ENCODE assay signal across 10 mouse cellular contexts in genomic region chr19:33268044-33268443, GRCm38 (mm10).
DNase-seq lines count a peak whose midpoint lies in the region; ATAC-seq and TF ChIP-seq lines count a peak whose summit lies in the region.
"Had no signal": no experiment of that assay in that cellular context is flagged by ENCODE, and none has a peak within 500 bp of the region (broad histone marks: within the 10 kb centered on the region; RNA-seq: fewer than 3 reads in every experiment).

No protein-coding gene starts in this region.

- no peaks in the 10 kb centered on the region for H3K27me3 ChIP-seq in kidney, adult 2 months (replicated peaks; ENCODE audit: control insufficient read depth, insufficient read depth, low read length)
- no peaks in the 10 kb centered on the region for H3K27me3 ChIP-seq in kidney, embryonic 15.5 days
- no peaks in the 10 kb centered on the region for H3K27me3 ChIP-seq in spleen, adult 2 months (ENCODE audit: control insufficient read depth, insufficient read depth, low read length)
- H3K27me3 ChIP-seq in hindbrain, embryonic 14.5 days (ENCODE audit: control insufficient read depth, insufficient read depth, low read length), result no peaks in the 10 kb centered on the region
- H3K27me3 ChIP-seq in hindbrain, embryonic 13.5 days, result no peaks in the 10 kb centered on the region
- H3K27me3 ChIP-seq: embryonic facial prominence, embryonic 12.5 days had no signal

- ATAC-seq in kidney, embryonic 15.5 days (replicated peaks; ENCODE audit: low FRiP score), result no peak
- ATAC-seq in hindbrain, embryonic 14.5 days (ENCODE audit: low FRiP score), result no peak
- ATAC-seq in hindbrain, embryonic 13.5 days (ENCODE audit: low FRiP score), result no peak

- no peak overlapping the region for H3K9ac ChIP-seq in kidney, embryonic 15.5 days
- no peak overlapping the region for H3K9ac ChIP-seq in hindbrain, embryonic 14.5 days
- H3K9ac ChIP-seq in hindbrain, embryonic 13.5 days, result no peak overlapping the region
- H3K9ac ChIP-seq: embryonic facial prominence, embryonic 12.5 days; limb, embryonic 12.5 days had no signal

- peak; percentile 49 for TF ChIP-seq CTCF in kidney, adult 2 months (conservative IDR thresholded peaks at IDR 0.05; ENCODE audit: insufficient read depth, insufficient read length, low read depth, low read length)
- peak; percentile 54; the same call in 1 of the 2 replicates for TF ChIP-seq CTCF in spleen, adult 2 months (IDR thresholded peaks at IDR 0.05; ENCODE audit: extremely low read depth, insufficient read depth, insufficient read length, insufficient replicate concordance)

- no peak overlapping the region for H3K4me2 ChIP-seq in kidney, embryonic 15.5 days
- no peak overlapping the region for H3K4me2 ChIP-seq in hindbrain, embryonic 14.5 days (replicated peaks)
- H3K4me2 ChIP-seq in hindbrain, embryonic 13.5 days, result no peak overlapping the region
- H3K4me2 ChIP-seq: embryonic facial prominence, embryonic 12.5 days; limb, embryonic 12.5 days had no signal

- H3K36me3 ChIP-seq in kidney, adult 2 months (ENCODE audit: control insufficient read depth, insufficient read depth, low read length), result no peaks in the 10 kb centered on the region
- no peaks in the 10 kb centered on the region for H3K36me3 ChIP-seq in kidney, embryonic 15.5 days
- H3K36me3 ChIP-seq in spleen, adult 2 months (ENCODE audit: control insufficient read depth, insufficient read depth, low read length), result no peaks in the 10 kb centered on the region
- H3K36me3 ChIP-seq in hindbrain, embryonic 14.5 days (replicated peaks; ENCODE audit: control insufficient read depth, insufficient read depth), result no peaks in the 10 kb centered on the region
- no peaks in the 10 kb centered on the region for H3K36me3 ChIP-seq in hindbrain, embryonic 13.5 days
- H3K36me3 ChIP-seq: embryonic facial prominence, embryonic 12.5 days; limb, embryonic 12.5 days had no signal

- H3K4me3 ChIP-seq in kidney, adult 2 months (ENCODE audit: insufficient read depth, low read depth, low read length), result no peak overlapping the region
- no peak overlapping the region for H3K4me3 ChIP-seq in kidney, embryonic 15.5 days (replicated peaks)
- no peak overlapping the region for H3K4me3 ChIP-seq in spleen, adult 2 months (ENCODE audit: extremely low read depth, insufficient read depth, insufficient read length)
- no peak overlapping the region for H3K4me3 ChIP-seq in hindbrain, embryonic 14.5 days (replicated peaks; ENCODE audit: low read length)
- no peak overlapping the region for H3K4me3 ChIP-seq in hindbrain, embryonic 13.5 days
- H3K4me3 ChIP-seq: embryonic facial prominence, embryonic 12.5 days; limb, embryonic 12.5 days had no signal

- H3K4me1 ChIP-seq in kidney, adult 2 months (ENCODE audit: control insufficient read depth, insufficient read depth, low read length), result peaks cover 6% of the 10 kb centered on the region
- 0 out of 2 replicates have a peak, but pooled peaks cover 7% of the 10 kb centered on the region for H3K4me1 ChIP-seq in kidney, embryonic 15.5 days
- no peaks in the 10 kb centered on the region for H3K4me1 ChIP-seq in spleen, adult 2 months (ENCODE audit: control insufficient read depth, insufficient read depth, insufficient read length)
- no peaks in the 10 kb centered on the region for H3K4me1 ChIP-seq in hindbrain, embryonic 14.5 days (replicated peaks; ENCODE audit: control insufficient read depth, insufficient read depth, low read length)
- no peaks in the 10 kb centered on the region for H3K4me1 ChIP-seq in hindbrain, embryonic 13.5 days (replicated peaks)
- H3K4me1 ChIP-seq: embryonic facial prominence, embryonic 12.5 days had no signal

- H3K9me3 ChIP-seq in kidney, embryonic 15.5 days (replicated peaks), result no peaks in the 10 kb centered on the region
- H3K9me3 ChIP-seq in hindbrain, embryonic 14.5 days (ENCODE audit: control insufficient read depth, low read length), result no peaks in the 10 kb centered on the region
- H3K9me3 ChIP-seq in hindbrain, embryonic 13.5 days, result no peaks in the 10 kb centered on the region
- H3K9me3 ChIP-seq: embryonic facial prominence, embryonic 12.5 days; limb, embryonic 12.5 days had no signal

- WGBS in kidney, adult 2 months, result 89% methylated on average over 14 of the region's 14 CpGs
- WGBS in kidney, embryonic 15.5 days, result 88% methylated on average over 14 of the region's 14 CpGs
- WGBS in spleen, adult 2 months, result 83% methylated on average over 14 of the region's 14 CpGs
- WGBS in hindbrain, embryonic 14.5 days, result 82% methylated on average over 14 of the region's 14 CpGs
- WGBS in hindbrain, embryonic 13.5 days, result 86% methylated on average over 14 of the region's 14 CpGs

- DNase-seq in kidney, adult 2 months, result no peak
- DNase-seq in ES-CJ7 (ENCODE audit: low read depth, low spot score), result peak; percentile 83
- DNase-seq in c-Kit-positive CD71-positive TER-119-positive erythroid progenitor cells, embryonic 14.5 days (ENCODE audit: low spot score), result peak; percentile 16
- peak; percentile 11 to 32 for DNase-seq in spleen, adult 2 months (ENCODE audit: low read depth in 1 of 2, low spot score in 2 of 2)
- DNase-seq in left cerebral cortex, adult 8-10 months (ENCODE audit: low spot score in 2 of 2), result no peak
- DNase-seq in hindbrain, embryonic 14.5 days (ENCODE audit: low spot score), result no peak

- TF ChIP-seq POLR2A in kidney, adult 2 months (IDR thresholded peaks at IDR 0.05; ENCODE audit: low read depth, low read length), result no peak
- TF ChIP-seq POLR2A in spleen, adult 2 months (IDR thresholded peaks at IDR 0.05; ENCODE audit: low read depth, low read length), result no peak

- no peak overlapping the region for H3K27ac ChIP-seq in kidney, adult 2 months (ENCODE audit: insufficient read depth, low read depth, low read length)
- no peak overlapping the region for H3K27ac ChIP-seq in kidney, embryonic 15.5 days
- H3K27ac ChIP-seq in spleen, adult 2 months (ENCODE audit: insufficient read depth, low read length), result no peak overlapping the region
- H3K27ac ChIP-seq in hindbrain, embryonic 14.5 days, result no peak overlapping the region
- H3K27ac ChIP-seq in hindbrain, embryonic 13.5 days, result no peak overlapping the region
- H3K27ac ChIP-seq: embryonic facial prominence, embryonic 12.5 days; limb, embryonic 12.5 days had no signal

Comparison
In these comparisons a context has a peak if more than half of its experiments do, and no peak if none do; other contexts are left out.
1. DNase-seq: peak in ES-CJ7 (single experiment), c-Kit-positive CD71-positive TER-119-positive erythroid progenitor cells, embryonic 14.5 days (single experiment) and spleen, adult 2 months (2 of 2); none in kidney, adult 2 months (single experiment), left cerebral cortex, adult 8-10 months (0 of 2) and hindbrain, embryonic 14.5 days (single experiment).